Mouse (Mus musculus) bone marrow, adult 2 months (tissue): ENCODE data around the gene Fam117b.

ENCODE experiments used
- CTCF ChIP-seq: fragments of 200-500 bp; IDR thresholded peaks from 2 replicates; pipeline ENCODE4 v1.5.1; 2011; ENCODE audit warnings: low read length, control low read depth; ENCODE audit not compliant: control insufficient read depth, insufficient read depth
- POLR2A ChIP-seq: fragments of 200-500 bp; IDR thresholded peaks from 2 replicates; pipeline ENCODE4 v1.6.1; 2011; ENCODE audit warnings: low read depth, mild to moderate bottlenecking, control low read depth, low read length, borderline replicate concordance; ENCODE audit not compliant: control insufficient read depth

DNA sequence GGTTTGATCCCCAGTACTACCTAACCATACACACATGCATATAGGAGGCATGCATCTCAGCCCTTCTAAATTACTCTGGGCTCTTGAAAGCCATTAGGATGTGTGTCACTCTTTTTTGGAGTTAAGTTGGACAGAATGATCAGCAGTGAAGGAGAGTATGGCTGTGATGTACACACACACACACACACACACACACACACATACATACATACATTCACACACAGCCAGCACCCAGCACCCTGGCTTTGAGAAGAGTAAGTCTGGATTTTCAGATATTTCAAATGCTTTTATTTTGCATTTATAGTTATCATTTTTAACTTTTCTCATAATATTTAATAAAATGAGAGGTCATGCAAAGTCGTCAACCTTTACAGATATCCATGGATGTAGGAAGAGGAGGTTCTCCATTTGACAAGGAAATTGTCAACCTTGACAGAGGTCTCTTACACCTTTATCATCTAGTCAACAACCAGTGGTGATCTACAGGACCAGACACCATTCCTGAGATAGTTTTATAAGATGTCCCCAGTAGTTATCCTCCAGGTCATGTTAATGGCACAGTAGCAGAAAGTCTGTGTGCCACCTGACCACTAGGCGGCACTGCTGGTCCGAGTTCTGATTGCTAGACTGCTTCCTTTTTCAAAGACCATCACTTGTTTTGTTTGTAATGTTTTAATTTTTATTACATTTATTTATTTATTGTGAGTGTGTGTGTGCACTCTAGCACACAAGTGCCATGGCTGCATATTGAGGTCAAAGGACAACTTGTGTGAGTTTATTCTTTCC lies 29.3 kb upstream of the Fam117b start:
- no peak for TF ChIP-seq POLR2A
- TF ChIP-seq CTCF, result peak; percentile 92
